Mouse (Mus musculus) intestine, postnatal 0 days (tissue): ENCODE measurements at regions not wholly inside any gene's neighbourhood (a gene's known extent, or its start where the extent isn't known, plus 50 kb on each side); places are given as distances from the start of the nearest gene placed in this dataset.
A peak's percentile ranks its signal among the peaks of the same experiment; 100 is the strongest.

ENCODE experiments used
- ATAC-seq: fragments of 200-750 bp; cut with Nextera tagmentation; 2 replicates; pipeline ENCODE4 v1.8.0; 2017; ENCODE audit warnings: mild to moderate bottlenecking, moderate TSS enrichment, moderate library complexity
- H3K27ac ChIP-seq: fragments of 300-500 bp; sonication (generic); 2 replicates; pipeline ENCODE4 v1.5.1; 2014; ENCODE audit warnings: mild to moderate bottlenecking, low read depth, low read length, moderate library complexity
- H3K27me3 ChIP-seq: fragments of 300-500 bp; sonication (generic); replicated peaks from 2 replicates; pipeline ENCODE4 v1.6.1; 2014; ENCODE audit warnings: low read length, mixed read lengths; ENCODE audit not compliant: control insufficient read depth, insufficient read depth
- H3K36me3 ChIP-seq: fragments of 300-500 bp; sonication (generic); 2 replicates; pipeline ENCODE4 v1.6.1; 2014; ENCODE audit warnings: mild to moderate bottlenecking, moderate library complexity; ENCODE audit not compliant: control insufficient read depth, insufficient read depth
- H3K4me1 ChIP-seq: fragments of 300-500 bp; sonication (generic); replicated peaks from 2 replicates; pipeline ENCODE4 v1.6.1; 2014; ENCODE audit warnings: antibody characterized with exemption, low read length, mixed read lengths; ENCODE audit not compliant: control insufficient read depth, insufficient read depth
- H3K4me2 ChIP-seq: fragments of 300-500 bp; sonication (generic); replicated peaks from 2 replicates; pipeline ENCODE4 v1.6.1; 2014; ENCODE audit warnings: low read depth, mild to moderate bottlenecking, moderate library complexity
- H3K4me3 ChIP-seq: fragments of 300-500 bp; sonication (generic); 2 replicates; pipeline ENCODE4 v1.5.1; 2014; ENCODE audit warnings: low read depth, low read length
- H3K9ac ChIP-seq: fragments of 300-500 bp; sonication (generic); 2 replicates; pipeline ENCODE4 v1.6.1; 2014; ENCODE audit warnings: mild to moderate bottlenecking, low read depth, low read length
- H3K9me3 ChIP-seq: fragments of 300-500 bp; sonication (generic); 2 replicates; pipeline ENCODE4 v1.6.1; 2016; ENCODE audit warnings: mixed run types; ENCODE audit not compliant: control insufficient read depth
- CTCF ChIP-seq: sonication (generic); IDR thresholded peaks from 2 replicates; pipeline ENCODE4 v1.5.1; 2016; ENCODE audit warnings: low read depth, mild to moderate bottlenecking, control low read depth, antibody characterized with exemption, moderate library complexity
- WGBS: fragments of 180-500 bp; shearing (Covaris S2); extraction: QIAGEN DNeasy Blood & Tissue Kit; methylation state at CpG from one replicate; pipeline ENCODE4 v1.1.7; 2014; 5-methylcytosine and 5-hydroxymethylcytosine counted together

DNA sequence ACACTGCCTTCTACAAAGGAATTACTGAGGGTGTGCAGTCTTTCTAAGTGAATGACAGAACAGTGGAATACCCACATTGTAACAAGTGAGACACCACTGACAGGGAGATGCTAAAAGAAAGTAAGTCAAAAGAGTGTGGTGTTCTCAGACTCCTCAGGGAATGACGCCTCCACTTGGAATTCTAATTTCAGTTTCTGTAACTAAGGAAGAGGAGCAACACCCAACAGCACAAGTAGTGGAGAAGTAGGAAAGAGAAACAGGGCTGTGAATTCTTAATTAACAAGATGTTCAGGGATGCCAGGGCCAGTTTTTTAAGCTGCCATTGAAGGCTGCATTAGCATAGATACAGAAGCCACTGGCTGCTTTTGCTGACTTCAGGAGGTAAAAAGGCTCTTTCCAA is 81.4 kb downstream of the Fscb start:
- WGBS = 74% methylated on average over 1 of the region's 1 CpGs
- Histone ChIP-seq H3K36me3 (no peaks in the 10 kb centered on the region), H3K9ac (no peak overlapping the region), H3K4me3 (no peak overlapping the region), H3K27ac (no peak overlapping the region), H3K27me3 (no peaks in the 10 kb centered on the region), H3K4me1 (no peaks in the 10 kb centered on the region), H3K4me2 (no peak overlapping the region), H3K9me3 (no peaks in the 10 kb centered on the region)
- no peak for TF ChIP-seq CTCF
- no peak for ATAC-seq

DNA sequence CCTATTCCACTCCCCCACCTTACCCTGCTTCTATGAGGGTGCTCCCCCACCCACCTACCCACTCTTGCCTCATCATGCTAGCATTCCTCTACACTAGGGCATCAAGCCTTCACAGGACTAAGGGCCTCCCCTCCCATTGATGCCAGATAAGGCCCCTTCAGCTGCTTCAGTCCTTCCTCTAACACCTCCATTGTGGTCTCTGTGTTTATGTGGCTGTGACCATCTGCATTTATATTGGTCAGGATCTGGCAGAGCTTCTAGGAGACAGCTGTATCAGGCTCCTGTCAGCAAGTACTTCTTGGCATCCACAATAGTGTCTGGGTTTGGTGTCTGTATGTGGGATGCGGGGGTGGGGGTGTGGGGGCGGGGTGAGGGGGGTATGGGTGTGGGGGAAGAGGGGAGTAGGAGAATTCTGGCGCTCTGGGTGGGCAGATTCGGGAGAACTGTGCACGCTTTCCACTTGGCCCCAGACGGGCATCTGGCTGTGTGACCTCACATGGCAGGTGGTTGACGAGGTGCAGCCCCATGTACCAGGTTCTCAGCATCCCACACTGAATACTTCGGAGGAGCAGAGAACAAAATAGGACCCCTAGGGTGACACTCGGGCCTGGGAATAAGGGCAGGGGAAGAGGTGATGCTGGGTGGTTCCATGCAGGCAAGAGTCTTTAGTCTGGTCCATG is 84.6 kb downstream of the Fscb start:
- Histone ChIP-seq H3K4me3 (no peak overlapping the region), H3K4me1 (no peaks in the 10 kb centered on the region), H3K27me3 (no peaks in the 10 kb centered on the region), H3K4me2 (no peak overlapping the region), H3K9me3 (no peaks in the 10 kb centered on the region), H3K9ac (no peak overlapping the region), H3K36me3 (no peaks in the 10 kb centered on the region), H3K27ac (no peak overlapping the region)
- ATAC-seq = no peak
- WGBS = 70% methylated on average over 9 of the region's 9 CpGs
- no peak for TF ChIP-seq CTCF

DNA sequence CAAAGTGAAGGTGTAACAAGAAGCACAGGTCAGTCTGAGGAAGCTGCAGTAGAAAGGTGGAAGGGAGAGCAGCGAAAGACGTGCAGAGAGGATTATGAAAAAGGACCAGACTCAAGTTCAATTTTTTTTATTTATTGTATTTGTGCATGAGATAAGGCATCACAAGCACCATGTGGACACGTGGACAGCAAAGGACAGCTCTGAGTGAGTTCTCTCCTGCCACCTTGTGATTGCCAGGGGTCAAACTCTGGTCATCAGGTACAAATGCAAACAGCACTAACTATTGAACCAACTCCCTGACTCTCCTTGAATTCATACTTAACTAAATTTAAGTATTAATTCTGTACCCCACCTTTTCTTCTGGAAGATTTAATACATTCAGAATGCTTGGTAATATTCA is 109.5 kb downstream of the Fscb start:
- Histone ChIP-seq H3K27me3 (no peaks in the 10 kb centered on the region), H3K9me3 (no peaks in the 10 kb centered on the region), H3K4me1 (no peaks in the 10 kb centered on the region), H3K27ac (no peak overlapping the region), H3K4me2 (no peak overlapping the region), H3K36me3 (no peaks in the 10 kb centered on the region), H3K9ac (no peak overlapping the region), H3K4me3 (no peak overlapping the region)
- peak; percentile 52 for TF ChIP-seq CTCF
- peak; percentile 57 for ATAC-seq
- 44% methylated on average over 3 of the region's 3 CpGs for WGBS

DNA sequence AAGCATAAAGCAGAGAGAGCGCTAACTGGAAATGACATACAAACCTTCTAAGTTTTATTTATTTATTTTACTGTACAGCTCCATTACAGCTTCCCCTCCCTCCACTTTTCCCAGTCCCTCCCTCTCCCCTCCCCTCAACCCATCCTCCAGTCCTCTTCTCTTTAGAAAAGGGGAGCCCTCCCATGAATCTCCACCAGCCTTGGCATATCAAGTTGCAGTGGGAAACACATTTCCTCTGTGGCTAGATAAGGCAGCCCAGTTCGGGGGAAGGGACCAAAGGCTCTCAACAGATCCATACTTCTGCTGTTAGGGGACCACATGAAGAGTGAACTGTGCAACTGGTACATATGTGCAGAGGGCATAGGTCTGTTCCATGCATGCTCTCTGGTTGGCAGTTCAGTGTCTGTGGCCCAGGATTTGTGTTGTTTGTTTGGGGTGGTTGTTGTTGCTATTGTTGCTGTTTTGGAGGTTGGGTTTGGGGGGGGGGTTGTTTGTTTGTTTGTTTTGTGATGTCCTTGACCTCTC is 112.8 kb downstream of the Fscb start:
- H3K9ac ChIP-seq = no peak overlapping the region
- H3K4me1 ChIP-seq = no peaks in the 10 kb centered on the region
- H3K9me3 ChIP-seq = no peaks in the 10 kb centered on the region
- H3K27me3 ChIP-seq = no peaks in the 10 kb centered on the region
- no peak overlapping the region for H3K4me2 ChIP-seq
- no peaks in the 10 kb centered on the region for H3K36me3 ChIP-seq
- TF ChIP-seq CTCF = no peak
- 42% methylated on average over 2 of the region's 2 CpGs for WGBS
- no peak overlapping the region for H3K27ac ChIP-seq
- no peak overlapping the region for H3K4me3 ChIP-seq
- ATAC-seq = no peak

DNA sequence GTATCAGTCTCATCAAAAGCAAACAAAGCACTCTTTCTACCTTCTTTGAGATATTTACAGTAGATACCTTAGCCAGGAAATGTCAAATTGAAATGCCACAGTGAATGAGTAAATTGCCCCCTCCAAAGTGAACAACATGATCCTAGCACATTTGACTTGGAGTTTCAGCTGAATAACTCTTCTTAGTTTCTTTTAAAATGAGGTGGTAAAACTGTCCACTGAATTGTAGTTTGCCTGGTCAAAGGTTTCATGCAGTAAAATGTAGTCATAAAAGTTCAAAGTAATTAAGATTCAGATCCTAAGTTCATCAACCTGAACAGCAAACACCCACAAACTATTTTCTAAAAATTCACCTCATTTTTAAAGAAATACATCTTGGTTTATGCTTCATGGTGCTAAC is 113.8 kb downstream of the Fscb start:
- Histone ChIP-seq H3K9ac (no peak overlapping the region), H3K4me1 (no peaks in the 10 kb centered on the region), H3K27me3 (no peaks in the 10 kb centered on the region), H3K4me3 (no peak overlapping the region), H3K36me3 (no peaks in the 10 kb centered on the region), H3K27ac (no peak overlapping the region), H3K4me2 (no peak overlapping the region), H3K9me3 (no peaks in the 10 kb centered on the region)
- ATAC-seq = peak; percentile 60
- TF ChIP-seq CTCF = no peak

DNA sequence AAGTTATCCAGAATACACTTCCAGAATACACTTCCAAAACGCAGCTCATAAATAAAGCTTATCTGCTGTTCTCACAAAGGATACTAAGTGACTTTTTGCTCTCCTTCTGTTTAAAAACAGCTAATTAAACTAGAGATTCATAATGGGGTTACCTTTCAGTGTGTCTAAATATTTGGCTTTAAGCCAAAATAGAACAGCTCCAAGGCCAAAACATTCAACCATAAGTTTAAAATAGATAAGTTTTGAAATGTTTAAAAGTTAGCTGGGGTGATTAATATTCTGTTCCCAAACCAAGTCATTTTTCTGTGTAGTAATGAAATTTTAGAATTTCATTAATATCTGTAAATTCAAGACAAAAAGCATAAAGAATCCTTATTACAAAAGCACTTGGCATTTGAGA is 130.7 kb downstream of the Fscb start:
- Histone ChIP-seq H3K9ac (no peak overlapping the region), H3K27ac (no peak overlapping the region), H3K4me3 (no peak overlapping the region), H3K4me2 (no peak overlapping the region), H3K36me3 (no peaks in the 10 kb centered on the region), H3K9me3 (no peaks in the 10 kb centered on the region), H3K27me3 (no peaks in the 10 kb centered on the region), H3K4me1 (no peaks in the 10 kb centered on the region)
- TF ChIP-seq CTCF = no peak
- WGBS = 44% methylated on average over 1 of the region's 1 CpGs
- no peak for ATAC-seq

DNA sequence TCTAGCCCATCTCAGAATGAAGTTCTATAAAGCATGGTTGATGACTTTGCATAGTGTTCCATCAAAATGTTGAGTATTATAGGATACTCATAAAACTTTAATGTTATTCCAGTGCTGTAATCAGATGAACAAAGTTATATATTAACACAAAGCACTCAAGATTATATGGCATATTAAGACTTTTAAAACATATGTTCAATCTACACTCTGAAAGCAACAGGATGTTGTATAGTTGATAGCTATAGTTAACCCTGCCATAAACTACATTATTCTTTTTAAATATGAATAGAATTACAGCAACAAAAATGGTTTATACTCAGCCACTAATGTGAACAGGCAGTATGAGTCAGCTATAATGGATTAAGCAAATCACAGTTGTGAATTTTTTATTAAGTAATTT is 139.3 kb downstream of the Fscb start:
- Histone ChIP-seq H3K9me3 (no peaks in the 10 kb centered on the region), H3K4me3 (no peak overlapping the region), H3K36me3 (no peaks in the 10 kb centered on the region), H3K4me1 (no peaks in the 10 kb centered on the region), H3K27me3 (no peaks in the 10 kb centered on the region), H3K9ac (no peak overlapping the region), H3K27ac (no peak overlapping the region), H3K4me2 (no peak overlapping the region)
- ATAC-seq = no peak
- TF ChIP-seq CTCF = no peak
